Mouse (Mus musculus) limb, embryonic 15.5 days (tissue): ENCODE measurements around the gene Spen. TPM values are rescaled to one million over a fixed set of nuclear protein-coding genes. Genes with fewer than 3 reads are reported as not detected.

ENCODE experiments used
- ATAC-seq: fragments of 200-750 bp; cut with Nextera tagmentation; 2 replicates; pipeline ENCODE4 v1.8.0; 2017; ENCODE audit warnings: low read depth, moderate TSS enrichment; ENCODE audit not compliant: insufficient number of reproducible peaks, low FRiP score, low TSS enrichment
- H3K27ac ChIP-seq: fragments of 300-500 bp; sonication (generic); 2 replicates; pipeline ENCODE4 v1.5.1; 2015; ENCODE audit warnings: moderate library complexity, mild to moderate bottlenecking, inconsistent platforms
- H3K27me3 ChIP-seq: fragments of 300-500 bp; sonication (generic); 2 replicates; pipeline ENCODE4 v1.6.1; 2015; ENCODE audit warnings: inconsistent platforms
- H3K36me3 ChIP-seq: fragments of 300-500 bp; sonication (generic); 2 replicates; pipeline ENCODE4 v1.6.1; 2015; ENCODE audit warnings: inconsistent platforms
- H3K4me1 ChIP-seq: fragments of 300-500 bp; sonication (generic); 2 replicates; pipeline ENCODE4 v1.6.1; 2015; ENCODE audit warnings: inconsistent platforms
- H3K4me2 ChIP-seq: fragments of 300-500 bp; sonication (generic); 2 replicates; pipeline ENCODE4 v1.6.1; 2015; ENCODE audit warnings: mild to moderate bottlenecking, inconsistent platforms
- H3K4me3 ChIP-seq: fragments of 300-500 bp; sonication (generic); 2 replicates; pipeline ENCODE4 v1.5.1; 2015; ENCODE audit warnings: mild to moderate bottlenecking, inconsistent platforms
- H3K9ac ChIP-seq: fragments of 300-500 bp; sonication (generic); 2 replicates; pipeline ENCODE4 v1.6.1; 2015; ENCODE audit warnings: inconsistent platforms
- H3K9me3 ChIP-seq: fragments of 300-500 bp; sonication (generic); 2 replicates; pipeline ENCODE4 v1.6.1; 2016; ENCODE audit warnings: inconsistent platforms
- WGBS: fragments of 180-500 bp; shearing (Covaris S2); methylation state at CpG from one replicate; pipeline ENCODE4 v1.1.7; 2015; 5-methylcytosine and 5-hydroxymethylcytosine counted together
- polyA plus RNA-seq: library from polyadenylated mRNA; unstranded; fragments of >200 nt; fragmentation: Nextera tagmentation; extraction: Ambion mirVana; gene quantifications from 2 replicates; pipeline ENCODE4 v1.2.1, GENCODE M21; 2015

Gene Spen
- polyA plus RNA-seq, 1 experiment from 2014 or later: 9.0 TPM

DNA sequence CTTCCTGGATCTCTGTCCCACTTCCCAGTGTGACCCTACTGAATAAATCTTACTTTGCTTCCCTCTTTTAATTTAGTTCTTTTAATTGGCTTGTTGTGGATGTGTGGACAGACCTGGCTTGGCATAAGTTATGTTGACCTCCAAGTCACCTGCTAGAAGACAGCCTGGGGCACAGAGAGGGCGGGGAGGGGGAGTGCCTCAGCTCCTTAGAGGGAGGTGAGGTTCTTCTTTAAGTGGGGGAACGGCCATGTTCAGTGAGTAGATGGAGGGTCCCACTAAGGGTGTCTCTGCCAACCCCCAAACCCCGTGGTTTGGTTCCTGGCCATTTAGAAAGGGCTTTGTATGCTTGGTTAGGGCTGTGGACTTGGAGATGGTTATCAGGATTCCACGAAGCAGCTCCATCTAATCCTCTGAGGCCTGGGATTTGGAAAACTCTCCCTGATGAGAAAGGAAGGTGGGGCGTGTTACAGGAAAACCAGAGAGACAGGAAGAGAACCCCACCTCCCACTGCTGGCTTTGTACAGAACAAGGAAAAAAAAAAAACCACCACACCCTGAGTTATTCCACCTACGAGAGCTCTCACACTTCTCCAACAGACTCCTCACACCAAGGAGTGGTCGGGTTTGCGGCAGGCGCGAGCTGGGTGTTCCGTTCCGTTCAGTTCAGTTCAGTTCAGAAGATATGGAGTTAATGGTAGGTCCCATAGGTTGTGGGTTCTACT lies 99.2 kb downstream of the Spen start:
- H3K27me3 ChIP-seq: no peaks in the 10 kb centered on the region
- H3K4me1 ChIP-seq: peaks cover 9% of the 10 kb centered on the region
- WGBS: 74% methylated on average over 12 of the region's 12 CpGs
- ATAC-seq: no peak
- no peak overlapping the region for H3K9ac ChIP-seq
- no peak overlapping the region for H3K27ac ChIP-seq
- H3K36me3 ChIP-seq: no peaks in the 10 kb centered on the region
- H3K4me3 ChIP-seq: no peak overlapping the region
- H3K4me2 ChIP-seq: no peak overlapping the region
- H3K9me3 ChIP-seq: no peaks in the 10 kb centered on the region

DNA sequence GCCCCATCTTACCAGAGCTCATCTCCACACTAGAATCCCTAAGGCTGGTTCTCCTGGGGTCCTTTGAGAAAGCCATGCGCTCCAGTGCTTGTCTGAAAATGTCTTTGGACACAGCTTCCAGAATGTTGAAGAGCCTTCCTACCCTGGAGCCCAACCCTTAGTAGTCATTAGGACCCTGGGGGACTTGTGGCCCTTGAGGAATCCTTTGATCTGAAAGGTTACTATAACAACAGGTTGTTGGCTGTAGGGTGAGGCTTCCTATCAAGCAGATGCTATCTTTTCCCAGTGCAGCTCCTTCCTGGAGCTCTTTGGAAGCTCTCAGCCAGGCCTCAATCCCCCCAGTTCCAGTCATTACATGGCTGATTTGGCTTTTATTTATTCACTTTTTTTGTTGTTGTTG lies 102.4 kb downstream of the Spen start, which contains the start of gene Srarp:
TSS of gene Srarp (minus strand) at position 132 of the 400 bp plus-strand sequence.
- ATAC-seq: no peak
- 80% methylated on average over 1 of the region's 1 CpGs for WGBS
- 0 out of 2 replicates have a peak, but pooled peaks cover 9% of the 10 kb centered on the region for H3K4me1 ChIP-seq
- H3K27ac ChIP-seq: no peak within 1 kb of the TSS
- H3K9me3 ChIP-seq: no peaks in the 10 kb centered on the region
- H3K4me2 ChIP-seq: no peak within 1 kb of the TSS
- H3K9ac ChIP-seq: no peak within 1 kb of the TSS
- H3K36me3 ChIP-seq: no peaks in the 10 kb centered on the region
- no peak within 1 kb of the TSS for H3K4me3 ChIP-seq
- no peaks in the 10 kb centered on the region for H3K27me3 ChIP-seq

DNA sequence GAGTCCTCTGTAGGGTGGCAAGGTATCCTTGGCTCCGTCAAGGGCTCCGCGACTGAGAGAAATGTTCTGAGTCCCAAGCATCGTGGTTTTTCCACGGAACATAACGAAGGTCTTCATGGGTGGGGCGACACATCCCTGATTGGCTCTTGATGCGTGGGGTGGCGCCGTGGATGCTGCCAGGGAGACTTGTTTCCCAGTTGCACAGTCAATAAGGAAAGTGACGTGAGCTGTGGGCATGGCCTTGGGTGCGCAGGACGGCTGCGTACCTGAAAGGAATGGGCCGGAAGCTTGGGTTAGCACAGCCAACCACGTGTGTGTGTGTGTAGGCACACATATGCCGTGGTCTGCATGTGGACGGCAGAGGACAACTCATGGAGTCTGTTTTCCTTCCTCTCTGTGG lies 105.2 kb downstream of the Spen start:
- no peak overlapping the region for H3K27ac ChIP-seq
- 80% methylated on average over 18 of the region's 18 CpGs for WGBS
- H3K27me3 ChIP-seq: no peaks in the 10 kb centered on the region
- no peak overlapping the region for H3K4me3 ChIP-seq
- no peaks in the 10 kb centered on the region for H3K36me3 ChIP-seq
- no peak overlapping the region for H3K9ac ChIP-seq
- no peak overlapping the region for H3K4me2 ChIP-seq
- no peak for ATAC-seq
- H3K9me3 ChIP-seq: no peaks in the 10 kb centered on the region
- H3K4me1 ChIP-seq: 0 out of 2 replicates have a peak, but pooled peaks cover 6% of the 10 kb centered on the region

DNA sequence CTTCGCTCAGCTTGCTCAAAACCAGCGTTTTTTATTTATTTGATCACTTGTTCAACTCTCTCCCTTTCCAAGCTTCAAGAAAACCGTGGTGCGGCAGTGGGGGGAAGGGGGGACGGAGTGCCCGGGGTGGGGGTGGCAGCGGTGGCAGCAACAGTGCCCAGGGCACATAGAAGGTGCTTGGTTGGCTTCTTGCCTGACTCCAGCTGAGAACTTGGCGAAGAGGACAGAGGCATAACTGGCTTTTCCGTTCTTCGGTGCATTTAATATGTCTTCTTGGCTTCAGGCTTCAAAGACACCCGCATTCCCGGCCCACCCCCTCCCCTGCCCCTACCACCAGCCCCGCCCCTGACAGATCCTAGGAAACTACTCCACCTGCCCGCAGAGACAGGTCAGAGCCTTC lies 105.7 kb downstream of the Spen start:
- H3K27me3 ChIP-seq: no peaks in the 10 kb centered on the region
- H3K36me3 ChIP-seq: no peaks in the 10 kb centered on the region
- H3K4me2 ChIP-seq: no peak overlapping the region
- no peak overlapping the region for H3K4me3 ChIP-seq
- no peak overlapping the region for H3K9ac ChIP-seq
- 0 out of 2 replicates have a peak, but pooled peaks cover 6% of the 10 kb centered on the region for H3K4me1 ChIP-seq
- 49% methylated on average over 14 of the region's 14 CpGs for whole genome bisulfite sequencing
- no peaks in the 10 kb centered on the region for H3K9me3 ChIP-seq
- H3K27ac ChIP-seq: no peak overlapping the region
- ATAC-seq: no peak

DNA sequence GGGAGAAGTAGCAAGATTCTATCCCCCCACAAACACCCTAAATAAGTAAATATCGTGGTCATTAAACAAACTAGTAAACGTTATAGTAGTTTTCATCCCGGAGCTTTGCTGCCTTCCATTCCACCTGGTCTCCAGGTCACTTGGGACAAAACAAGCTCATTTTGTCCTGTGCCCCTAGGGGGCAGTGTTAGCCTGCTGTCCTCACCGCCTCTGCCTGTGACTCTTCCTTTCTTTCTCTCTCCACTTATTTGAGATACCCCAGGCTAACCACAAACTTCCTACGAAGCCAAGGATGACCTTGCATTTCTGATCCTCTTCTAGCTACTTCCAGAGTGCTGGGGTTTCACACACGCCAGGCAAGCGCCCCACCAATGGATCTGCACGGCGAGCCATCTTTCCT lies 107.4 kb downstream of the Spen start:
- Histone ChIP-seq H3K27me3 (no peaks in the 10 kb centered on the region), H3K4me3 (no peak overlapping the region), H3K9ac (no peak overlapping the region), H3K27ac (no peak overlapping the region), H3K4me1 (peaks cover 11% of the 10 kb centered on the region), H3K36me3 (no peaks in the 10 kb centered on the region), H3K4me2 (no peak overlapping the region), H3K9me3 (no peaks in the 10 kb centered on the region)
- no peak for ATAC-seq
- 40% methylated on average over 9 of the region's 9 CpGs for WGBS

DNA sequence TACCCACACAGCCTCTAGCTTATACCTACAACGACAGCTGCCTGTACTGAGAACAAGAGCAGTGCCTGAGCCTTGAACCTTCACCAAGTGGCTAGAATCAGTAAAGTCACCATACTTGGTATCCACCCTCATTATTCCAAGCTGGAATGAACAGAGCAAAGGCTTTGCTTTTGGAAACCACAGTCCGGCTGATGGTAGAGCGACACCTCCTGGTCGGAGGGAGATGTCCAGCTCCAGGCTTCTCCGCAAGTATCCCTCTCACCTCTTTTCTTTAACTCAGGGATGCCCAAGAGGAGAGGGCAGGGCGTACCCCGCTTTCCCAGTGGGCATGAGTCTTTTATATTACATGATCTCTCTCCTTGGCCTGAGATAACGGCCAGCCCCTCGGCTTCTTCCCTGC lies 108.5 kb downstream of the Spen start:
- Histone ChIP-seq H3K9me3 (no peaks in the 10 kb centered on the region), H3K36me3 (no peaks in the 10 kb centered on the region), H3K4me3 (no peak overlapping the region), H3K27me3 (no peaks in the 10 kb centered on the region), H3K4me2 (no peak overlapping the region), H3K4me1 (peaks cover 23% of the 10 kb centered on the region), H3K9ac (no peak overlapping the region), H3K27ac (no peak overlapping the region)
- no peak for ATAC-seq
- WGBS: 47% methylated on average over 9 of the region's 9 CpGs

DNA sequence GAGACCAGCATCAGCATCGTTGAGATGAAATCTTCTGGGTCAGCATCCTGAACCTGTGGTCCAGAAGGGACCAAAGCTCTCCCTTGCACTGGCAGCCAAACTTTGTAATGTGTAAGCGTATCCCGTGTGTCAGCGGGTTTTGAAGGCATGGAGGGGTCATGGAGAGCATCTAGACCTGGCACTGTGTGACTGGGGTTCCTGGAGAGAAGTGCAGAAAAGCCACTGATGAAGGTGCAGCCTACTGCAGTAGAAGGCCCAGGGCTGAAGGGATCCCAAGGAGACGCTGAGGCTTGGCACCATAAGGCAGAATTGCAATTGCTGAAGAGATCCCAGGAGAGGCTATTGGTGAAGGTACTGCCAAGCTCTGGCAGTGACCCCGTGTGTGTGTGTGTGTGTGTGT lies 109.0 kb downstream of the Spen start:
- Histone ChIP-seq H3K36me3 (no peaks in the 10 kb centered on the region), H3K9ac (no peak overlapping the region), H3K4me1 (peaks cover 24% of the 10 kb centered on the region), H3K4me2 (no peak overlapping the region), H3K9me3 (no peaks in the 10 kb centered on the region), H3K27me3 (no peaks in the 10 kb centered on the region), H3K4me3 (no peak overlapping the region), H3K27ac (no peak overlapping the region)
- no peak for ATAC-seq
- WGBS: 79% methylated on average over 6 of the region's 6 CpGs

DNA sequence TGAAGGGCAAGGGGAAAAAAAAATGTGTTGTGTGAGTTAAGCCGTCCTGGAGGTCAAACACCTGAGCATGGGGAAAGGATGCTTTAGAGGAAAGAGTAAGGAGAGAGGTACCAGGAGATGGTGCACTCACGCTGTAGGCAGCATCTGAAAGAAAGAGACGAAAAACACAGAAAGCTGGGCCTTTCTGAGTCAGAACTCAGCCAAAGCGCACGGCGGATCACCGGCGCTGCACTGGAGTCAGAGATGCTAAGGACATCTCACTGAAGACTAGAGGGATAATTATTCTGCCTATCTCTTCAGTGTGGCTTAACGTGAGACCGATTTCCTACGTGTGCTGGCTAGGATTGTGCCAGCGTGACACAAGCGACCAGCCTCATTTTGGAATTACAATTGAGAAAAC lies 110.5 kb downstream of the Spen start:
- Histone ChIP-seq H3K4me3 (no peak overlapping the region), H3K27me3 (no peaks in the 10 kb centered on the region), H3K27ac (no peak overlapping the region), H3K9me3 (no peaks in the 10 kb centered on the region), H3K36me3 (no peaks in the 10 kb centered on the region), H3K4me2 (no peak overlapping the region), H3K9ac (no peak overlapping the region), H3K4me1 (peaks cover 24% of the 10 kb centered on the region)
- WGBS: 85% methylated on average over 13 of the region's 13 CpGs
- ATAC-seq: no peak

DNA sequence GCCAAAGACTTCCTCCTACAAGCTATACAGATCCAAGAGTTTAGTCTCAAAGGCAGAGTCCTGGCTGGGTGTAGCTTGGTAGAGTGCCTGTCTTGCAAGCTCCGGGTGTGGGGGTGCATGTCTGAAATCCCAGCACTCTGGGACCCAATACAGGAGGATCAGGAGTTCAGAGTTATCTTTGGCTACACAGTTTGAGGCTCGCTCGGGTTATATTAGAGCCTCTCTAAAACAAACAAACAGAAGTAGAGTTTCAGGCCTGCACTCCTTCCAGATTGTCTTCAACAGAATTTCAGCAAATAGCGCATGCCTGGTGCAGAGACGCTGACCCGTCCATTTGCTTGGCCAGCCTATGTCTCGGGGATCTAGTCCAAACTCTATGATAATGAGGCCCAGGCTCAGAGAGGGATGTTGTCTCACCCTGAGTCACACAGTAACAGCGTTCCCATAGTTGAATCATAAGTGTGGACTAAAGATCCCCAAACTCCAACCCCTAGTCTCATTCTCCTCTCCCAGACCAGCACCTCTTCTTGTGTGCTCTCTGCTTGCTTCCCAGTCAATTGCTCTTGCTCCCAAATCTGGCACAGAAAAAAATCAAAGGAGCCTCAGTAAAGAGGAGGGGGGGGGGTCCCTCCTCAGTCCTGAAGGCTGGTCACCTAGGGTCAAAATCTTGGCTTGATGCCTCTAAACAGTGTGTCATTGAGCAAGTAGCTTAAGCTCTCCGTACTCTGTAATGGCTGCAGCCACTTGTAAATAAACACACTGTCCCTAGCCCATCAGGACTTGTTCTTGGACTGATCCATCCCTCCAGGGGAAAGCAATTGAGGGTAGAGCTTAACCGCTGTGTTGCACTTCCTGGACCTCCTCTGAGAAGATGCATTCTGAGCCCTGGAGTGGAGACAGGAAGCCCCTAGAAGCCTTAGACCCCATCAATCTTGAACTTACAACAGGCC lies 111.3 kb downstream of the Spen start:
- Histone ChIP-seq H3K36me3 (no peaks in the 10 kb centered on the region), H3K9ac (no peak overlapping the region), H3K9me3 (no peaks in the 10 kb centered on the region), H3K4me1 (peaks cover 18% of the 10 kb centered on the region), H3K4me2 (no peak overlapping the region), H3K27ac (peak overlapping the region; percentile 7; the same call in 1 of the 2 replicates), H3K4me3 (no peak overlapping the region), H3K27me3 (0 out of 2 replicates have a peak, but pooled peaks cover under 1% of the 10 kb centered on the region)
- 74% methylated on average over 10 of the region's 10 CpGs for WGBS
- ATAC-seq: no peak

DNA sequence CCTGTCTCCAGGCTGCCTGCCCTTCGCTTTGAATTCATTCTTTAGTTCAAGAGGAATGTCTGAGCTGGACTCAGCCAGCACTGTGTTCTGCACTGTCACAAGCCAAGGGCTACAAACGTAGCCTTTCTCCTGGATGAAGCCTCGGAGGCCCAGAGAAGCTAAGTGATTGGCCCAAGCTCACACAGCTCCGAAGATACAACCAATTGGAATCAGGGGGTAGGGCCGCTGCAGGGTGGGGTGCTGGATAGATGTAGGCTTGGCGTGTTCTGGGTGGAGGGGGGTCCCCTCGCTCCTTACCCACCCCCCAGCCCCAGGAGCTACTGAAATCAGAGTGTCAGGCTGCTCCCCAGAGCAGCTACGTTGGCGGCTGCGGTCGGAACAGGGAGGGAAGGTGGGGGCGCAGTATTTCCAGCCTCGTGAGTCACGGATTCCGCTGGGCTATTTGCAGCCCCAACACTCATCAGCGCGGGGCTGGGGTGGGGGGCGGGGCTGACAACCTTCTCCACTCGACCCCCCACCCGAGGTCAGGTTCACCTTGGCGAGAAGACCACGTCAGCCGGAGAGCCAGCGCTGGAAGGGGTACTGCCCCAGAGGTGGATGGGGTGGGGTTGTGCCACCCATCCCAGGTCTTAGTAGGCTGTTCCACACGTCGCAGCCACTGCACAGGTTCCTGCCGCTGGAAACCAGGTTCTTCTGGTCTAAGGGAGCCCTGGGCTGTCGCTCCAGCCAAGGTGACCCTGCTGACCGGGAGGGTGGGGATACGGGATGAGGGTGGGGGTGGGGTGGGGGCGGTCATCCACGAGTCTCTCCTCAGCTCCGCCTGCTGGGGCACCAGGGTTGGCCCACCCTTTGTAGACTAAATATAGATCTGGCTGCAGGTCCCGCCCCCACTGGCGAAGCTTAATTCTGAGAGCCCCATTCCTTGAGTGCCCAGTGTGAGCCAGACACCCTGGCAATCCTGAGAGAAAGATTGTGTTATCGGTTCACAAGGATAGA lies 112.6 kb downstream of the Spen start:
- peak overlapping the region; percentile 88 for H3K4me2 ChIP-seq
- H3K27me3 ChIP-seq: 0 out of 2 replicates have a peak, but pooled peaks cover 6% of the 10 kb centered on the region
- H3K4me1 ChIP-seq: peaks cover 29% of the 10 kb centered on the region
- H3K9me3 ChIP-seq: no peaks in the 10 kb centered on the region
- H3K9ac ChIP-seq: peak overlapping the region; percentile 39
- H3K27ac ChIP-seq: peak overlapping the region; percentile 79
- H3K36me3 ChIP-seq: no peaks in the 10 kb centered on the region
- WGBS: 5% methylated on average over 36 of the region's 36 CpGs
- peak overlapping the region; percentile 46 for H3K4me3 ChIP-seq
- ATAC-seq: peak; percentile 87

DNA sequence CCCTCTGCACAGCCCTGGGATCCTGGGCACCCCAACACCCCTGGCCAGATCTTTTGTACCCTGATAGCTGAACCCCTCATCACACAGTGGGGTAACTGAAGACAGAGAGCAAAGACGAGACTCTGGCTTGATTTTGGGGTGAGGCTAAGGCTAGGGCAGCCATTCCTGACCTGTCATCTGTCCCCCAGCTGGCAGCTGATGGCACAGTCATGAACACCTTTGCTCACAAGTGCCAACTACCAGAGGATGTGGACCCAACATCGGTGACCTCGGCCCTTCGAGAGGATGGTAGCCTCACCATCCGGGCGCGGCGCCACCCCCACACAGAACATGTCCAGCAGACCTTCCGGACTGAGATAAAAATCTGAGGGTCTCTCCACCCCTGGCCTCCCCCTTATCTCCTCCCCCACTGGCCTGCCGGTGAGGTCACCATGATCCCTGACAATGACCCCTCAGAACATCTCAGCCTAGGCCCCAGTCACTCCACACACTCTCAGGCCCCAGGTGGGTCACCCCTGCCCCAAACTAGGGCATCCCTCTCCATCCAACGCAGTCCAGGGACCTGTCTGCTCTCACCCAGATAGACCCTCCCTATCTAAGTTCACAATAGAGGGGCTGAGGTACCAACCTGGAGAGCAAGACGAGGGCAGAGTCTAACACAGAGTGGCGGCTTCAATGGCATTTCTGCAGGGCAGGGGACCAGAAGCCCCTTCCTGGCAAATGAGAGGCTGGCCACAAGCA lies 114.5 kb downstream of the Spen start:
- Histone ChIP-seq H3K27ac (no peak overlapping the region), H3K27me3 (0 out of 2 replicates have a peak, but pooled peaks cover 6% of the 10 kb centered on the region), H3K9ac (no peak overlapping the region), H3K4me2 (no peak overlapping the region), H3K4me1 (peaks cover 42% of the 10 kb centered on the region), H3K4me3 (no peak overlapping the region), H3K9me3 (no peaks in the 10 kb centered on the region), H3K36me3 (no peaks in the 10 kb centered on the region)
- 88% methylated on average over 13 of the region's 13 CpGs for WGBS
- no peak for ATAC-seq
